Mouse (Mus musculus) heart, embryonic 16.5 days (tissue): ENCODE results near the gene Frmd8. TPM values are rescaled to one million over a fixed set of nuclear protein-coding genes. Genes with fewer than 3 reads are reported as not detected.

ENCODE experiments used
- ATAC-seq: fragments of 200-750 bp; cut with Nextera tagmentation; replicated peaks from 2 replicates; pipeline ENCODE4 v1.8.0; 2017; ENCODE audit warnings: moderate number of reproducible peaks; ENCODE audit not compliant: insufficient read depth, low FRiP score; ENCODE audit errors: extremely low read depth
- H3K27ac ChIP-seq: fragments of 300-500 bp; sonication (generic); 2 replicates; pipeline ENCODE4 v1.5.1; 2014; ENCODE audit warnings: mild to moderate bottlenecking, low read length, control low read depth, moderate library complexity
- H3K27me3 ChIP-seq: fragments of 300-500 bp; sonication (generic); 2 replicates; pipeline ENCODE4 v1.6.1; 2014; ENCODE audit warnings: low read length, mixed read lengths; ENCODE audit not compliant: control insufficient read depth, insufficient read depth
- H3K36me3 ChIP-seq: fragments of 300-500 bp; sonication (generic); 2 replicates; pipeline ENCODE4 v1.6.1; 2014; ENCODE audit not compliant: control insufficient read depth, insufficient read depth
- H3K4me1 ChIP-seq: fragments of 300-500 bp; sonication (generic); 2 replicates; pipeline ENCODE4 v1.6.1; 2014; ENCODE audit warnings: low read length, mixed read lengths; ENCODE audit not compliant: control insufficient read depth, insufficient read depth
- H3K4me2 ChIP-seq: fragments of 300-500 bp; sonication (generic); 2 replicates; pipeline ENCODE4 v1.6.1; 2014; ENCODE audit warnings: low read depth, mild to moderate bottlenecking, control low read depth, low read length
- H3K4me3 ChIP-seq: fragments of 300-500 bp; sonication (generic); 2 replicates; pipeline ENCODE4 v1.5.1; 2014; ENCODE audit warnings: mild to moderate bottlenecking, control low read depth, low read length
- H3K9ac ChIP-seq: fragments of 300-500 bp; sonication (generic); 2 replicates; pipeline ENCODE4 v1.6.1; 2014; ENCODE audit warnings: low read length, control low read depth
- H3K9me3 ChIP-seq: fragments of 300-500 bp; sonication (generic); replicated peaks from 2 replicates; pipeline ENCODE4 v1.6.1; 2016; ENCODE audit warnings: low read length; ENCODE audit not compliant: control insufficient read depth
- WGBS: fragments of 180-500 bp; shearing (Covaris S2); extraction: QIAGEN DNeasy Blood & Tissue Kit; methylation state at CpG from one replicate; pipeline ENCODE4 v1.1.7; 2014; 5-methylcytosine and 5-hydroxymethylcytosine counted together
- polyA plus RNA-seq: library from polyadenylated mRNA; unstranded; fragments of >200 nt; fragmentation: Nextera tagmentation; extraction: Ambion mirVana; gene quantifications from 2 replicates; pipeline ENCODE4 v1.2.1, GENCODE M21; 2015

The Frmd8 gene
- polyA plus RNA-seq, 1 experiment from 2014 or later, result 33.6 TPM

DNA sequence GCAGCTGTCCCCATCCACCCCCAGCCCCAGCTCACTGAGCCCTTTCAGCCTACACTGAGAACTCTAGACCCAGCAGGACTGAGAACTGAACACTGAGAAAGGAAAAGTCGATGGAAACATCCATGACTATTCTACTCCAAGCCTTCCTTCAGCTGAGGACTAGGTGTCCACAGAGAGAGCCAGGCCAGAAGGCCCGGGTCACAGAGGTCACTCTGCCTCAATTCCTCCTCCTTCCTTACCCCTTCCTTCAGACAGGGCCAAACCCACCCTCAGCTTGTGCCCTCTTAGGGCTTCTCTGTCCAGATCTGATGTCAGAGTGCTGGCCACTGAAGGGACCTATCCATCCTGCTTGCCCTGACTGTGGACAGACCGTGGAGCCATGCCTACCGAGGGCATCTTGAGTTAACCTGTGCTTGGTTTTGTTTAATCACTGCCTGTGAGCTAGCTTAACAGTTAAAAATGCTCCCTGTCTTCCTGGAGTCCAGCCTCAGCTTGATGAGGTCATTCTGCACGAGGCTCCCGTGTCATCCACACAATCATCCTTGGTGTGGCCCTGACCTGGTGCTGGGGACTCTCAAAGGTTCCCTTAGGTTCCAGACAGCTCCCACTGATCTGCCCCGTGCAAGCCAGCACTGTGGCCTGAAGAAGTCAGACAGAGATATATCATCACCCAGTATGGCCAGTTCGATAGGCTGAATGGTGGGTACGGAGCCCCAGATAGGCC, 64.1 kb downstream of the Frmd8 start:
- no peaks in the 10 kb centered on the region for H3K27me3 ChIP-seq
- peak overlapping the region; percentile 99 for H3K27ac ChIP-seq
- H3K4me2 ChIP-seq, result peak overlapping the region; percentile 55
- H3K9ac ChIP-seq, result peak overlapping the region; percentile 68
- no peaks in the 10 kb centered on the region for H3K36me3 ChIP-seq
- no peaks in the 10 kb centered on the region for H3K9me3 ChIP-seq
- peaks cover 55% of the 10 kb centered on the region for H3K4me1 ChIP-seq
- no peak for ATAC-seq
- whole genome bisulfite sequencing, result 52% methylated on average over 9 of the region's 9 CpGs
- no peak overlapping the region; the same call in 1 of the 2 replicates for H3K4me3 ChIP-seq

- WGBS, result 14% methylated on average over 11 of the region's 11 CpGs
- Histone ChIP-seq H3K4me2 (peak overlapping the region; percentile 55), H3K4me1 (peaks cover 61% of the 10 kb centered on the region), H3K4me3 (peak overlapping the region; percentile 4), H3K9ac (peak overlapping the region; percentile 68), H3K36me3 (no peaks in the 10 kb centered on the region), H3K27ac (peak overlapping the region; percentile 99), H3K9me3 (no peaks in the 10 kb centered on the region), H3K27me3 (no peaks in the 10 kb centered on the region)
- ATAC-seq, result peak; percentile 57
These were observed 64.8 kb downstream of the Frmd8 start for GRCm38 (mm10) chr19:5810103-5810839.

- Histone ChIP-seq H3K27me3 (no peaks in the 10 kb centered on the region), H3K4me2 (peak overlapping the region; percentile 55), H3K9me3 (no peaks in the 10 kb centered on the region), H3K9ac (peak overlapping the region; percentile 68), H3K27ac (peak overlapping the region; percentile 99), H3K4me3 (peak overlapping the region; percentile 4; the same call in 1 of the 2 replicates), H3K4me1 (peaks cover 66% of the 10 kb centered on the region), H3K36me3 (no peaks in the 10 kb centered on the region)
- 0 out of 2 replicates have a peak, but pooled peaks have one; percentile 3 for ATAC-seq
- 37% methylated on average over 7 of the region's 7 CpGs for WGBS
These were observed 65.4 kb downstream of the Frmd8 start for GRCm38 (mm10) chr19:5809712-5810089.

DNA sequence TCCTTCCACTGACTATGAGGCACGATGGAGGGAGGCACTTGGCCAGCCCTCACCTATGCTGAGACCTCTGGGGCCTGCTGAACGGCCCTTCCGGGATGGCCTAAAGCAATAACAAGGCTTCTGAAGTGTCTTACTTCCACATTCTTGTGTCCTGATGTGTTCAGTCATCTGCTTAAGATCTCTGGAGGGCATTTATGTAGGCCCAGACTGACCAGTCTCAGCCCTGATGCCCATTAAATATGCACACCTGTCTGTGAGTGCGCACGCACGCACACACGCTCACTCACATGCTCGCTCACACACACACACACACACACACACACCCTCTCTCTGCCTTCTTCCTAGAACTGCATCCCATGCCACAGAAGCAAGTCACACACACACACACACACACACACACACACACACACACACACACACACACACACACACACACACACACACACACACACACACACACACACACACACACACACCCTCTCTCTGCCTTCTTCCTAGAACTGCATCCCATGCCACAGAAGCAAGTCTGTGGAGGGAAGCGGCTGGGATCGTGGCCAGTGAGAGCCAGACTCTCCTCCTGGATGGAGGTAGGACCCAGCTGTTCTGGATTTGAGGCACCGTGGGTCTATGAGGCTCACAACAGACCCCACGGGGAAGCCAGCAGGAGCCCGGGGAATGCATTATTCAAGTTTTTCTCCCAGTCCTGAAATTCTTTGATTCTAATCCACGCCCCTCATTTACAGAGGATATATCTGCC, 65.9 kb downstream of the Frmd8 start:
- ATAC-seq, result no peak
- Histone ChIP-seq H3K4me2 (peak overlapping the region; percentile 55; the same call in 1 of the 2 replicates), H3K36me3 (no peaks in the 10 kb centered on the region), H3K9me3 (no peaks in the 10 kb centered on the region), H3K4me3 (no peak overlapping the region), H3K4me1 (peaks cover 69% of the 10 kb centered on the region), H3K27me3 (no peaks in the 10 kb centered on the region), H3K9ac (peak overlapping the region; percentile 68), H3K27ac (peak overlapping the region; percentile 99)
- 55% methylated on average over 14 of the region's 14 CpGs for WGBS

DNA sequence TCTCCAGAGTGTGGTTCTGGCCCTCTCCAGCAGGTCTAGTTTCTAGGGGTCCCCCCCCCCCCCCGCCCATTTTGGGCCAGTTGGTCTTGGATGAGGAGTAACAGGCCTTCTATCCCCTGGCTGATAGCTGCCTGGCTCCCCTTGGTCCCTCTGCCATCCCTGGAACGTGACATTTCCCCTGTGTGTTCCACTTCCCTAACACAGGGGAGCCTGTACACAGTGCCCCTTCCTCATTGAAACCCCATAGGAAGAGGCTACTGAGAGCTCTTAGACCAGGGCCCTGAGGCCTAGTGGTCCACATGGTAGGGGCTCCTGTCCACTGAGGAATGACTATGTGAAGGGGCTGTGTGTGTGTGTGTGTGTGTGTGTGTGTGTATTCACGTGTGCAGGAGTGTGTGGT, 67.3 kb downstream of the Frmd8 start:
- no peak overlapping the region for H3K9ac ChIP-seq
- H3K27ac ChIP-seq, result peak overlapping the region; percentile 100
- no peak overlapping the region for H3K4me2 ChIP-seq
- no peak for ATAC-seq
- no peaks in the 10 kb centered on the region for H3K36me3 ChIP-seq
- no peaks in the 10 kb centered on the region for H3K27me3 ChIP-seq
- peaks cover 71% of the 10 kb centered on the region for H3K4me1 ChIP-seq
- H3K4me3 ChIP-seq, result no peak overlapping the region
- H3K9me3 ChIP-seq, result no peaks in the 10 kb centered on the region
- 83% methylated on average over 3 of the region's 3 CpGs for WGBS

DNA sequence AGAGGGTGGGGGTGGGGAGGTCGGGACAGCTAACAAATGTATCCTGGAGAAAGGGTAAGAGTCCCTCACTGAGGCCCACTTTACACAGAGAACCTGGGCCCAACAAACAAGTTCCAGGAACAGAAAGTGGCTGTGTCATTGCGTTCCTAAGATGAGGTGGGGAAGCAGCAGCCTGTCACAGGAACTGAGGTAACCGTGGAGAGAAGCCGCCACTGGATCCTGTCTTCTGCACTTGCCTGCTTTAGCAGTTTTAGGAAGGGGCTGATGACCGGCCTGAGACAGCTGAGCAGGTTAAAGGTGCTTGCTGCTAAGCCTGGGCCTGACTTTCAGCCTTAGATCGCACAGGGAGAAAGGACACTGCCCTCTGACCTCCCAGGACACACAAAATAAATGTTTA, 68.3 kb downstream of the Frmd8 start:
- H3K4me3 ChIP-seq, result no peak overlapping the region
- H3K4me2 ChIP-seq, result peak overlapping the region; percentile 33; the same call in 1 of the 2 replicates
- H3K27ac ChIP-seq, result peak overlapping the region; percentile 100
- H3K27me3 ChIP-seq, result no peaks in the 10 kb centered on the region
- peaks cover 64% of the 10 kb centered on the region for H3K4me1 ChIP-seq
- WGBS, result 29% methylated on average over 6 of the region's 6 CpGs
- ATAC-seq, result no peak
- H3K36me3 ChIP-seq, result no peaks in the 10 kb centered on the region
- peak overlapping the region; percentile 14; the same call in 1 of the 2 replicates for H3K9ac ChIP-seq
- H3K9me3 ChIP-seq, result no peaks in the 10 kb centered on the region

DNA sequence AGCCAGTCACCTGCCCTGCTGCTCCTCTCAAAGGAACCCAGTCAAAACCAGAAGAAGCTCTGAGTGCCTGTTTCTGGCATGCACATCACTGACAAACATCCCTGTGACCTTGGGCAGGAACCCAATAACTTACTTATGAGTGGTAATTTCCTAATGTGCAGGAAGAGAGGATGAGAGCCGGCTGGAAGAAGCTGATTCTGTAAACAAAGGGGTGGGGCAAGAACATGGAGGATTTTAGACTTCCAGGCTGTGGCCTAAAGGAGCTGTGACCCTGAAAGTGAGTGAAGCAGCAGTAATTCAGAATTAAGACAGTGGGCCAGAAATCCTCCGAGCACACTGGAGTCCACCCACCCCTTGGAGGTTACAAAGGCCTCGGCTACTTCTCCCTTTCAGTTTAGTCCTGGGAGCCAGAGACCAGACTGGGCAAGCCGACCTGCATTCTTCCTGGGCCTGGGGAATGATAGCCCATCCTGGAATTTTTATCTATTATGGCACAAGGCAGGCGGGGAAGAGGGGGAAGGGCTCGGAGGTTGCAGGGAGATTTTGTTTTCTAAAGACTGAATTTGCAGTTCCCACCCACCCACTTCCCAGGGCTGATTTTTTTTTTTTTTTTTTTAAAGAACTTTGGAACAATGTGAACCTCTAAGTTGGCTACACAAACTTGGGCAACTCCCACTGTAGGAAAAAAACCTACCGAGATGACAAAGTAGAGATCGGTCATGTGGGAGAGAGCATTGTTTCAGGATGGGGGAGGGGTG, 68.8 kb downstream of the Frmd8 start:
- peak overlapping the region; percentile 100 for H3K27ac ChIP-seq
- H3K4me2 ChIP-seq, result peak overlapping the region; percentile 33
- no peaks in the 10 kb centered on the region for H3K36me3 ChIP-seq
- H3K27me3 ChIP-seq, result no peaks in the 10 kb centered on the region
- ATAC-seq, result no peak
- 6% methylated on average over 8 of the region's 8 CpGs for WGBS
- no peaks in the 10 kb centered on the region for H3K9me3 ChIP-seq
- peaks cover 58% of the 10 kb centered on the region for H3K4me1 ChIP-seq
- peak overlapping the region; percentile 59 for H3K9ac ChIP-seq
- H3K4me3 ChIP-seq, result no peak overlapping the region

- no peaks in the 10 kb centered on the region for H3K9me3 ChIP-seq
- H3K36me3 ChIP-seq, result no peaks in the 10 kb centered on the region
- WGBS, result 37% methylated on average over 8 of the region's 8 CpGs
- peak overlapping the region; percentile 78 for H3K9ac ChIP-seq
- peaks cover 40% of the 10 kb centered on the region for H3K4me1 ChIP-seq
- H3K4me3 ChIP-seq, result peak overlapping the region; percentile 37
- no peak for ATAC-seq
- peak overlapping the region; percentile 73 for H3K4me2 ChIP-seq
- H3K27me3 ChIP-seq, result no peaks in the 10 kb centered on the region
- peak overlapping the region; percentile 100 for H3K27ac ChIP-seq
These were observed 70.6 kb downstream of the Frmd8 start for GRCm38 (mm10) chr19:5804371-5804899.
